Mouse (Mus musculus) macrophage (primary cell): ENCODE results near the gene Gm3526. TPM values are rescaled to one million over a fixed set of nuclear protein-coding genes. Genes with fewer than 3 reads are reported as not detected.
"Not testable (repeated sequence)": the region's sequence is repeated elsewhere in the genome, so short reads cannot be mapped to it uniquely, and the experiment has no call there.

Experiments
- H3K27ac ChIP-seq: fragments of 350-480 bp; formaldehyde crosslinking; 2 replicates; pipeline ENCODE4 v1.9.0; 2021
- H3K36me3 ChIP-seq: fragments of 350-480 bp; formaldehyde crosslinking; 2 replicates; pipeline ENCODE4 v1.9.0; 2021; ENCODE audit errors: inconsistent target
- H3K4me3 ChIP-seq: fragments of 350-480 bp; formaldehyde crosslinking; 2 replicates; pipeline ENCODE4 v1.9.0; 2021; ENCODE audit errors: inconsistent target
- H3K79me2 ChIP-seq: fragments of 350-480 bp; formaldehyde crosslinking; 2 replicates; pipeline ENCODE4 v1.9.0; 2021; ENCODE audit errors: inconsistent target
- WGBS: methylation state at CpG from one replicate; pipeline ENCODE4 v1.1.7; 2026; ENCODE audit warnings: inconsistent platforms; ENCODE audit not compliant: missing documents; 5-methylcytosine and 5-hydroxymethylcytosine counted together
- polyA plus RNA-seq: library from polyadenylated mRNA; stranded (reverse); fragments of 250-400 nt; gene quantifications from 3 replicates; pipeline ENCODE4 v1.2.4, GENCODE M21; 2018; ENCODE audit warnings: inconsistent platforms
- total RNA-seq, 78 experiments: library from RNA; depleted of rRNA; stranded (reverse); fragments of 250-400 nt; gene quantifications; 1 replicate in 9 of 78; 2 replicates in 24 of 78; 3 replicates in 43 of 78; 4 replicates in 2 of 78; pipeline ENCODE4 v1.2.4; 2018; ENCODE audit warnings: inconsistent platforms in 56 of 78

Gene Gm3526
- not detected for total RNA-seq (2018; cell fraction: chromatin; rRNA removed)
- not detected for total RNA-seq (2018; cell fraction: cytosol; rRNA removed)
- total RNA-seq (2018; cell fraction: nucleus; rRNA removed) = not detected
- polyA plus RNA-seq = not detected in 3 replicates

DNA sequence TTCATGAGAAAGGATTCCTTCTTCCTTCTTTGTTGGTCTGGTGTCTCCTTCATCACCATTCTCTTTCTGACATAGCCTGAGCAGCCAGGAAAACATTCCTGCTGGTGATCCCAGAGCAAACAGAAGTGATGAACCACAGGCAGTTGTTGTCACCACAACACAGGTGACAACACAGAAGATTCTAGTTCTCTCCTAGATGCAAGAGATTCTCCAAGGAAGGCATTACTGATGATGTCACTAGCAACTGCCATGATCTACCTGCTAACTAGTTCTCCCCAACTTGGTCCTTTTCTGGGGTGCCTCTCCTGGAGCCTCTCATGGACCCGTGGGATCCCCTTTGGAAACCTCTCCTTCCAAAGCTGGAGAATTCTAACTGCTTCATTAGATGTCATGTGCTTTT is at the start of gene Gm3526:
Gene Gm3526, minus strand, starts transcription at position 101 of the 400 bp plus-strand sequence.
- not testable (repeated sequence) for H3K79me2 ChIP-seq, H3K36me3 ChIP-seq, H3K4me3 ChIP-seq, H3K27ac ChIP-seq
- WGBS = no CpG with 5 or more reads among the region's 1 CpGs

Other genes with a start within 250 kb of the Gm3526 start
- not detected in 3 replicates for gene Gm3298, start 244.7 kb downstream of the Gm3526 start, polyA plus RNA-seq
- gene 4930555G01Rik, start 210.0 kb downstream of the Gm3526 start, polyA plus RNA-seq = not detected in 3 replicates
- gene Gm8281, start 189.5 kb downstream of the Gm3526 start, polyA plus RNA-seq = not detected in 3 replicates
- gene Gm8279, start 129.1 kb downstream of the Gm3526 start, polyA plus RNA-seq = not detected in 3 replicates
- not detected in 3 replicates for gene Gm3317, start 96.0 kb downstream of the Gm3526 start, polyA plus RNA-seq
- not detected in 3 replicates for gene Gm8271, start 74.8 kb downstream of the Gm3526 start, polyA plus RNA-seq
- gene Gm3542, start 74.3 kb upstream of the Gm3526 start, polyA plus RNA-seq = not detected in 3 replicates
- gene Gm3500, start 128.5 kb upstream of the Gm3526 start, polyA plus RNA-seq = not detected in 3 replicates
- not detected in 3 replicates for gene Gm3194, start 194.9 kb upstream of the Gm3526 start, polyA plus RNA-seq
- not detected in 3 replicates for gene Gm8246, start 217.2 kb upstream of the Gm3526 start, polyA plus RNA-seq
- not detected in 3 replicates for gene Gm3187, start 223.6 kb upstream of the Gm3526 start, polyA plus RNA-seq
- gene Gm3488, start 241.1 kb upstream of the Gm3526 start, polyA plus RNA-seq = not detected in 3 replicates